Mouse (Mus musculus): ENCODE data around the gene Lmo2. TPM values are rescaled to one million over a fixed set of nuclear protein-coding genes. Genes with fewer than 3 reads are reported as not detected.

The Lmo2 gene
- total RNA-seq, 4 experiments from 2014 or later, result 24.3 to 28.5 (median 27.2) TPM

Other genes with a start within 250 kb of the Lmo2 start
- gene Nat10, start 196.7 kb upstream of the Lmo2 start, total RNA-seq (2022), result 10 to 100 TPM; 29.8 to 39.8 (median 36.5) TPM
- gene Caprin1, start 160.3 kb upstream of the Lmo2 start, total RNA-seq (2022), result 100 to 1,000 TPM; 218 to 270 (median 243) TPM
- gene Fbxo3, start 69.7 kb downstream of the Lmo2 start, total RNA-seq (2022), result 10 to 100 TPM; 56.7 to 61.0 (median 58.2) TPM
- under 1 TPM in 1 of 4 experiments, not detected in 3; 0.76 TPM for gene 4931422A03Rik, start 70.4 kb downstream of the Lmo2 start, total RNA-seq (2022)
- under 1 TPM; 0.51 to 0.72 (median 0.55) TPM for gene Gm10912, start 107.8 kb downstream of the Lmo2 start, total RNA-seq (2022)
- gene Gm10799, start 110.6 kb downstream of the Lmo2 start, total RNA-seq (2022), result not detected
- 1 to 10 TPM in 2 of 4 experiments, under 1 TPM in 2; 0.80 to 2.5 (median 1.6) TPM for gene Cd59b, start 111.9 kb downstream of the Lmo2 start, total RNA-seq (2022)
- gene Cd59a, start 137.8 kb downstream of the Lmo2 start, total RNA-seq (2022), result 1 to 10 TPM; 4.3 to 8.0 (median 7.0) TPM
- gene A930018P22Rik, start 164.8 kb downstream of the Lmo2 start, total RNA-seq (2022), result not detected

All from left cerebral cortex, adult 8-10 months (tissue).